Mouse (Mus musculus) hindbrain, embryonic 13.5 days (tissue): ENCODE results near the gene Grin2a. TPM values are rescaled to one million over a fixed set of nuclear protein-coding genes. Genes with fewer than 3 reads are reported as not detected.

Source experiments
- ATAC-seq: fragments of 200-750 bp; cut with Nextera tagmentation; 2 replicates; pipeline ENCODE4 v1.8.0; 2017; ENCODE audit warnings: moderate TSS enrichment; ENCODE audit not compliant: low FRiP score
- H3K27ac ChIP-seq: fragments of 300-500 bp; sonication (generic); 2 replicates; pipeline ENCODE4 v1.5.1; 2015; ENCODE audit warnings: inconsistent platforms, mild to moderate bottlenecking, moderate library complexity
- H3K27me3 ChIP-seq: fragments of 300-500 bp; sonication (generic); 2 replicates; pipeline ENCODE4 v1.6.1; 2015; ENCODE audit warnings: mild to moderate bottlenecking, inconsistent platforms
- H3K36me3 ChIP-seq: fragments of 300-500 bp; sonication (generic); 2 replicates; pipeline ENCODE4 v1.6.1; 2015; ENCODE audit warnings: mild to moderate bottlenecking, inconsistent platforms
- H3K4me1 ChIP-seq: fragments of 300-500 bp; sonication (generic); replicated peaks from 2 replicates; pipeline ENCODE4 v1.6.1; 2015; ENCODE audit warnings: inconsistent platforms
- H3K4me2 ChIP-seq: fragments of 300-500 bp; sonication (generic); 2 replicates; pipeline ENCODE4 v1.6.1; 2015; ENCODE audit warnings: inconsistent platforms, mild to moderate bottlenecking, moderate library complexity
- H3K4me3 ChIP-seq: fragments of 300-500 bp; sonication (generic); 2 replicates; pipeline ENCODE4 v1.5.1; 2015; ENCODE audit warnings: mild to moderate bottlenecking, inconsistent platforms
- H3K9ac ChIP-seq: fragments of 300-500 bp; sonication (generic); 2 replicates; pipeline ENCODE4 v1.6.1; 2015; ENCODE audit warnings: mild to moderate bottlenecking, inconsistent platforms
- H3K9me3 ChIP-seq: fragments of 300-500 bp; sonication (generic); 2 replicates; pipeline ENCODE4 v1.6.1; 2016; ENCODE audit warnings: inconsistent platforms
- WGBS: fragments of 180-500 bp; shearing (Covaris S2); methylation state at CpG from one replicate; pipeline ENCODE4 v1.1.7; 2015; 5-methylcytosine and 5-hydroxymethylcytosine counted together
- polyA plus RNA-seq: library from polyadenylated mRNA; unstranded; fragments of >200 nt; fragmentation: Nextera tagmentation; extraction: Ambion mirVana; gene quantifications from 2 replicates; pipeline ENCODE4 v1.2.1, GENCODE M21; 2015

Grin2a gene
- polyA plus RNA-seq, 1 experiment from 2014 or later = 5.3 TPM

GRCm38 (mm10) chr16:9995814-9996210 lies 452 bp upstream of the Grin2a start:
- Histone ChIP-seq H3K4me2 (peak overlapping the region; percentile 93), H3K36me3 (no peaks in the 10 kb centered on the region), H3K9me3 (no peaks in the 10 kb centered on the region), H3K4me1 (peaks cover 42% of the 10 kb centered on the region), H3K27me3 (peaks cover 64% of the 10 kb centered on the region), H3K9ac (peak overlapping the region; percentile 75), H3K27ac (peak overlapping the region; percentile 70), H3K4me3 (peak overlapping the region; percentile 54)
- no peak for ATAC-seq
- 34% methylated on average over 13 of the region's 13 CpGs for WGBS

DNA sequence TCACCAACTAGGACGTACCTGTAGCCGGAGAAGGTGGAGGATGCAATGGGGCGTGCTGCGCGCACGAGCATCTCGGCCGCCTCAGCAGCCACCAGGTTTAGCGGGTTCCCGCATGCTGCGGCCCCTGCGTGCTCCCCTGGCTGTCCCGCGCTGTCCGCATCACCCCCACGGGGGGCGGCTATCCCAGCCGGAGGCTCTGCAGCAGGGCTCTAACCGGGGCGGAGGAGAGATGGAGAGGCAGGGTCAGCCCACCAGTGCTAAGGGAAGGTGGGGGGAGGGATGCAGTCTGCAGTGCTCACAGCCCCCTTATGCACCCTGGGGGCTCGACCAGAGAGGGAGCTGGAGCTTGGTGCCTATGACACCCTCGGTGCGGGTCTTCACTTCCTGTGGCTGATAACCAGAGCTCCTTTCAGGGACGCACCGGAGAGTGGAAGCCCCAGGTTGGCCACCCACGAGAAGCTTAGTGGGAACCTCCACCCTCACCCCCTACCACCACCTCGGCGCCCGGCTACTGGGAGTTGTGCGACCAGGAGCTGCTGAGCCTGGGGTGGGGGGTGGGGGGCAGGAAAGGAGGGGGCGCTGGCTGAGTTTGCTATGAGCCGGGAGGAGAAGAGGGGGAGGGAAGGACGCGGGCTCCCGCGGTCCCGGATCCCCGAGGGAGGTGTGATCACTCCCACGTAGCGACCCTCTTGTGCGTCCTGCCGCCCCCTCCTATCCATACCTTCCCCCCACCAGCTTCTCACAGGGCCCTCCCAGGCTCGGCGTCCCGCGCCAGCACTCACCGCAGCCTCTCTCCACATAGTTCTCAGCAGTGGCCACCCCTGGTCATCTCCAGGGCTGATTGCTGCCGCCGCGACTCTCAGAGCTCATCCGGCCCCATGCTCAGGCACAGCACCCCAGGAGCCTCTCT lies 1.1 kb downstream of the Grin2a start:
- Histone ChIP-seq H3K9ac (peak overlapping the region; percentile 75), H3K4me1 (peaks cover 42% of the 10 kb centered on the region), H3K36me3 (no peaks in the 10 kb centered on the region), H3K9me3 (no peaks in the 10 kb centered on the region), H3K4me3 (peak overlapping the region; percentile 54), H3K4me2 (peak overlapping the region; percentile 93), H3K27me3 (peaks cover 69% of the 10 kb centered on the region), H3K27ac (peak overlapping the region; percentile 70)
- peak; percentile 57 for ATAC-seq
- WGBS = 1% methylated on average over 40 of the region's 51 CpGs

DNA sequence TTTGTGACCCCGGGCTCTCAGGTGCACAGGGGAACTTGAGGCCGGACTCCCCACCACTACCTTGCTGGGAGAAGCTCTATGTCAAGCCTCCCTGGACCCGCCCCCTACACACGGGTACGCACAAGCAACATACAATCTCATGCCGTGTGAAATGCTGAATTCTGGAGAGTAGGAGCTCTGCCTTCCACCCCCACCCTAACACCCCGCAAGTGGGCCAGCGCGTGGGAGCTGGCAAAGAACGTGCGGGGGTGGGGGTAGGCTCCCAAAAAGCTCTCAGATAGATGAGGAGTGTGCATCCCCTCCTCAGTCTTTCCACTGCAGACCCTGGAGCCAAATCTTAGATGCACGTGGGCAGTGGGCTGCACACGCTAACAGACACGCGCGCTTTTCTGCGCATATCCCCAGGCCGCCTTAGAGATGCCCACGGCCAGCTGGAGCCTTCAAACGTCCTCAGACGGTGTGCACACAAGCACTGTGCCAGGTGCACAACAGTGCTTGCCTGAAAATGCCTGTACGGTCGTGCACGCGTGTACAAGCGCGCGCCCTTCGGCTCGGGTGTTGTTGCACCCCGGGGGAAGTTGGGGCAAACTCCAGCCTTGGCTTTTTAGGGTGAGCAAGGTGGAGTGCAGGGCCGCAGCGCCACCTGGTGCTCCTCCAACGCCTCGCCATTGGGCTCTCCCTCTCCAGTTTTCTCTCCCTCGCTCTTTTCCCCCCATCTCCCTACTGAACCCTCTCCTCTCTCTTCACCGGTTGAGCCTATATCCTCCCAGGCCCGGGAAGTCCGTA lies 1.9 kb downstream of the Grin2a start:
- WGBS = under 1% methylated on average over 39 of the region's 39 CpGs
- Histone ChIP-seq H3K4me3 (peak overlapping the region; percentile 54), H3K27me3 (peaks cover 69% of the 10 kb centered on the region), H3K9ac (peak overlapping the region; percentile 75), H3K4me1 (peaks cover 42% of the 10 kb centered on the region), H3K9me3 (no peaks in the 10 kb centered on the region), H3K36me3 (no peaks in the 10 kb centered on the region), H3K4me2 (peak overlapping the region; percentile 93), H3K27ac (peak overlapping the region; percentile 70)
- peak; percentile 68 for ATAC-seq

GRCm38 (mm10) chr16:9992773-9993221 lies 2.6 kb downstream of the Grin2a start:
- Histone ChIP-seq H3K9ac (peak overlapping the region; percentile 75), H3K27ac (no peak overlapping the region), H3K4me3 (peak overlapping the region; percentile 54), H3K4me1 (peaks cover 42% of the 10 kb centered on the region), H3K4me2 (peak overlapping the region; percentile 93), H3K36me3 (no peaks in the 10 kb centered on the region), H3K9me3 (no peaks in the 10 kb centered on the region), H3K27me3 (peaks cover 69% of the 10 kb centered on the region)
- 2% methylated on average over 17 of the region's 17 CpGs for WGBS
- peak; percentile 41; the same call in 1 of the 2 replicates for ATAC-seq

GRCm38 (mm10) chr16:9992076-9992772 lies 3.1 kb downstream of the Grin2a start:
- no peaks in the 10 kb centered on the region for H3K9me3 ChIP-seq
- no peak for ATAC-seq
- peak overlapping the region; percentile 54 for H3K4me3 ChIP-seq
- no peak overlapping the region for H3K27ac ChIP-seq
- H3K4me1 ChIP-seq = peaks cover 42% of the 10 kb centered on the region
- 16% methylated on average over 34 of the region's 34 CpGs for WGBS
- H3K27me3 ChIP-seq = peaks cover 69% of the 10 kb centered on the region
- H3K4me2 ChIP-seq = peak overlapping the region; percentile 93
- no peaks in the 10 kb centered on the region for H3K36me3 ChIP-seq
- peak overlapping the region; percentile 75 for H3K9ac ChIP-seq

- H3K27me3 ChIP-seq = no peaks in the 10 kb centered on the region
- 68% methylated on average over 3 of the region's 3 CpGs for WGBS
- no peaks in the 10 kb centered on the region for H3K36me3 ChIP-seq
- no peak overlapping the region for H3K27ac ChIP-seq
- no peaks in the 10 kb centered on the region for H3K9me3 ChIP-seq
- H3K4me1 ChIP-seq = no peaks in the 10 kb centered on the region
- no peak overlapping the region for H3K9ac ChIP-seq
- no peak for ATAC-seq
- no peak overlapping the region for H3K4me3 ChIP-seq
- H3K4me2 ChIP-seq = no peak overlapping the region
Measured at GRCm38 (mm10) chr16:9985041-9985440, 10.3 kb downstream of the Grin2a start.

- no peak overlapping the region for H3K27ac ChIP-seq
- H3K4me3 ChIP-seq = no peak overlapping the region
- no peaks in the 10 kb centered on the region for H3K9me3 ChIP-seq
- H3K9ac ChIP-seq = no peak overlapping the region
- ATAC-seq = no peak
- H3K27me3 ChIP-seq = no peaks in the 10 kb centered on the region
- no peaks in the 10 kb centered on the region for H3K4me1 ChIP-seq
- no peaks in the 10 kb centered on the region for H3K36me3 ChIP-seq
- H3K4me2 ChIP-seq = no peak overlapping the region
- WGBS = 68% methylated on average over 2 of the region's 2 CpGs
Measured at GRCm38 (mm10) chr16:9980641-9981040, 14.7 kb downstream of the Grin2a start.

- Histone ChIP-seq H3K36me3 (no peaks in the 10 kb centered on the region), H3K9ac (no peak overlapping the region), H3K4me3 (no peak overlapping the region), H3K27ac (no peak overlapping the region), H3K27me3 (no peaks in the 10 kb centered on the region), H3K9me3 (no peaks in the 10 kb centered on the region), H3K4me2 (no peak overlapping the region), H3K4me1 (no peaks in the 10 kb centered on the region)
- ATAC-seq = no peak
- 92% methylated on average over 2 of the region's 2 CpGs for whole genome bisulfite sequencing
Measured at GRCm38 (mm10) chr16:9978173-9978572, 17.2 kb downstream of the Grin2a start.

DNA sequence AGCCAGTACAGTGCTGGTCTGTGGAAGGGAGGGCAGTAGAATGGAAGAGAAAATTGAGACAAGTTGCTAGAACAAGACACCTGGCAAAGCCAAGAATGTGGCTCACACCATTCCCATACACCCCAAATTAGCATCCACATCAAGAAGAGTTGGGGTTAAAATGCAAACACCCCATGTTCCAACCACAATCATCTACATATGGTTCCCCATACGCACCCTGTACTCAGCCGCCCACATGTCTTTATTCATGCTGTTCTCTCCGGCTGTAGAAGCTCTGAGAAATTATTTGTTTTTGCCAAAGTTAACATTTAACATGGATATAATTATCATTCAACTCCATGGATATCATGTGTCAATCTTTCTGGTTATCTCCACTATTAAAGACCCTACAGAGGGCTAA lies 22.7 kb downstream of the Grin2a start:
- no peak overlapping the region for H3K4me2 ChIP-seq
- no peaks in the 10 kb centered on the region for H3K36me3 ChIP-seq
- no peak overlapping the region for H3K4me3 ChIP-seq
- no peak overlapping the region for H3K27ac ChIP-seq
- WGBS = 93% methylated on average over 3 of the region's 3 CpGs
- no peaks in the 10 kb centered on the region for H3K27me3 ChIP-seq
- ATAC-seq = no peak
- H3K4me1 ChIP-seq = no peaks in the 10 kb centered on the region
- no peaks in the 10 kb centered on the region for H3K9me3 ChIP-seq
- no peak overlapping the region for H3K9ac ChIP-seq

- H3K36me3 ChIP-seq = no peaks in the 10 kb centered on the region
- H3K27ac ChIP-seq = no peak overlapping the region
- no peaks in the 10 kb centered on the region for H3K4me1 ChIP-seq
- ATAC-seq = no peak
- no peaks in the 10 kb centered on the region for H3K27me3 ChIP-seq
- no peak overlapping the region for H3K4me2 ChIP-seq
- 87% methylated on average over 6 of the region's 6 CpGs for WGBS
- no peak overlapping the region for H3K9ac ChIP-seq
- no peaks in the 10 kb centered on the region for H3K9me3 ChIP-seq
- no peak overlapping the region for H3K4me3 ChIP-seq
Measured at GRCm38 (mm10) chr16:9964469-9964868, 30.9 kb downstream of the Grin2a start.

DNA sequence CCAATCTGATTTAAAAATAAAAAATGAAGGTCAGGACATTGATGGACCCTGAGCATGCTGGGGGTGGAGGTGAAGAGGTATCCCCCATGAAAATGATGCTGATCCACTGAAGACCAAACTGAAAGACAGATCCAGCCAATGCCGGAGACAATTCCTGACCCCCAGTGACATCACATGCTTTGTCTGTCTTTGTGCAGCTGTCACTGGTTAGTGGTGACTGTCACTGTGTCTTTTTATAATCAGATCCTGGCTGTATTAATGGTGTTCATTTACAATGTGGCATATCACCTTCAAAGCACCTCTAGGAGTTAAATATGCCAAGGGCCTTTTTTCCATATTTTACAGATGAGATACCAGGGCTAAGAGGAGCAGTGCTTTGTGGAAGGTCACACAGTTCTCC lies 32.9 kb downstream of the Grin2a start:
- WGBS = 45% methylated on average over 1 of the region's 1 CpGs
- no peaks in the 10 kb centered on the region for H3K4me1 ChIP-seq
- no peak for ATAC-seq

DNA sequence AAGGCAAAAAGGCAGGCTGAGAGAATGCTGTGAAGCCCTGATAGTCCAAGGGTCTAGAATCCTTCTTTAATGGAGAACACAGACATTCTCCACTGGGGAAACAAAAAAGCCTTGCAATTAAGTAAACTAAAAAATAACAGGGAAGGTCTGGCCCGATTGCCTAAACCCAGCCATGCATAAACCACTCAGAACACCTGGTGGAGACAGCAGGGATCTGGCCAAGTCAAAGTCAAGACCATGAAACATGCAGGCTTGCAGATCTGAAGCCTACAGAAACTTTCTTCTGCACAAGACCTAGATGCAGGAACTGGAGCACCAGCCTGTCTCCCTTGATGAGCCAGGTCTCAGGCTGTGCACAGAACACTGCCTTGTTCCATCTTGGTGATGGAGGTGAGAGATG lies 36.0 kb downstream of the Grin2a start:
- Histone ChIP-seq H3K27ac (no peak overlapping the region), H3K4me1 (0 out of 2 replicates have a peak, but pooled peaks cover 2% of the 10 kb centered on the region), H3K4me2 (no peak overlapping the region), H3K27me3 (no peaks in the 10 kb centered on the region), H3K4me3 (no peak overlapping the region), H3K36me3 (no peaks in the 10 kb centered on the region), H3K9me3 (no peaks in the 10 kb centered on the region), H3K9ac (no peak overlapping the region)
- 62% methylated on average over 1 of the region's 1 CpGs for WGBS
- no peak for ATAC-seq

More for the DNA sequence above, 32.9 kb downstream of the Grin2a start:
- Histone ChIP-seq H3K27me3 (no peaks in the 10 kb centered on the region), H3K9me3 (no peaks in the 10 kb centered on the region), H3K9ac (no peak overlapping the region), H3K27ac (no peak overlapping the region), H3K4me3 (no peak overlapping the region), H3K36me3 (no peaks in the 10 kb centered on the region), H3K4me2 (no peak overlapping the region)
